Mouse (Mus musculus) kidney, postnatal 0 days (tissue): ENCODE measurements at regions not wholly inside any gene's neighbourhood (a gene's known extent, or its start where the extent isn't known, plus 50 kb on each side); places are given as distances from the start of the nearest gene placed in this dataset.

Source experiments
- ATAC-seq: fragments of 200-750 bp; cut with Nextera tagmentation; replicated peaks from 2 replicates; pipeline ENCODE4 v1.8.0; 2017; ENCODE audit warnings: low read depth, moderate number of reproducible peaks, moderate TSS enrichment, moderate library complexity; ENCODE audit not compliant: low FRiP score
- DNase-seq: peaks from one replicate; pipeline ENCODE4 v3.0.0-alpha.2; 2016; ENCODE audit warnings: low spot score
- H3K27ac ChIP-seq: fragments of 300-500 bp; sonication (generic); 2 replicates; pipeline ENCODE4 v1.5.1; 2014; ENCODE audit warnings: mild to moderate bottlenecking
- H3K27me3 ChIP-seq: fragments of 300-500 bp; sonication (generic); 2 replicates; pipeline ENCODE4 v1.6.1; 2014; ENCODE audit warnings: low read length, mixed read lengths; ENCODE audit not compliant: insufficient read depth
- H3K36me3 ChIP-seq: fragments of 300-500 bp; sonication (generic); 2 replicates; pipeline ENCODE4 v1.6.1; 2014; ENCODE audit warnings: low read length, mixed read lengths; ENCODE audit not compliant: insufficient read depth
- H3K4me1 ChIP-seq: fragments of 300-500 bp; sonication (generic); replicated peaks from 2 replicates; pipeline ENCODE4 v1.6.1; 2014; ENCODE audit warnings: antibody characterized with exemption, low read length, mixed read lengths; ENCODE audit not compliant: insufficient read depth
- H3K4me2 ChIP-seq: fragments of 300-500 bp; sonication (generic); 2 replicates; pipeline ENCODE4 v1.6.1; 2014; ENCODE audit warnings: mild to moderate bottlenecking, low read length, moderate library complexity, mixed read lengths
- H3K4me3 ChIP-seq: fragments of 300-500 bp; sonication (generic); replicated peaks from 2 replicates; pipeline ENCODE4 v1.5.1; 2014; ENCODE audit warnings: low read depth, low read length
- H3K9ac ChIP-seq: fragments of 300-500 bp; sonication (generic); 2 replicates; pipeline ENCODE4 v1.6.1; 2014; ENCODE audit warnings: low read depth, low read length
- H3K9me3 ChIP-seq: fragments of 300-500 bp; sonication (generic); replicated peaks from 2 replicates; pipeline ENCODE4 v1.6.1; 2016; ENCODE audit warnings: low read length, inconsistent platforms, mixed read lengths
- CTCF ChIP-seq: IDR thresholded peaks from 2 replicates; pipeline ENCODE4 v1.5.1; 2016; ENCODE audit warnings: antibody characterized with exemption, low read depth, mild to moderate bottlenecking, moderate library complexity
- WGBS: fragments of 180-500 bp; shearing (Covaris S2); extraction: QIAGEN DNeasy Blood & Tissue Kit; methylation state at CpG from one replicate; pipeline ENCODE4 v1.1.7; 2014; 5-methylcytosine and 5-hydroxymethylcytosine counted together

DNA sequence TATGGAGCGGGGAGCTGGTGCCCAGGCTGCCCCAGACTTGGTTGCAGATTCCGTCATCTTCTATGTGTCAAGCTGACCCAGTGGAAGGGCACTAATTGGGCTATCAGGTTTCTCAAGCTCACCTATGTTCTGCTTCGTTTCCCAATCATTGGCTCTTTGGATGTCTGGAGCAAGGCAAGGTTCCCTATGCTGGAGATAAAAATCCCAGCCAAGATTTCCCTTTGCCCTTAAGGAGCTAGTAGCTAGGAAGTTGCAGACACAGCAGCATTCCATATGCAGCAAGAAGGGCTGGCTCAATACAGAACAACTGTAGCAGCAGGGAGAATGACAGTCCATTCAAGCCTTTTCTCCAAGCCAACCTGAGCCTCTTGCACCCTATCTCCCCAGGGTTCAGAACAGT is 159.2 kb upstream of the Zfp706 start:
- H3K4me3 ChIP-seq, result no peak overlapping the region
- no peaks in the 10 kb centered on the region for H3K27me3 ChIP-seq
- H3K36me3 ChIP-seq, result no peaks in the 10 kb centered on the region
- peak overlapping the region; percentile 19 for H3K4me2 ChIP-seq
- ATAC-seq (no peak), DNase-seq (no peak)
- H3K4me1 ChIP-seq, result peaks cover 23% of the 10 kb centered on the region
- no peak overlapping the region for H3K27ac ChIP-seq
- no peaks in the 10 kb centered on the region for H3K9me3 ChIP-seq
- TF ChIP-seq CTCF, result no peak
- WGBS, result 64% methylated on average over 3 of the region's 3 CpGs
- H3K9ac ChIP-seq, result no peak overlapping the region

GRCm38 (mm10) chr15:37165887-37166507 is 158.4 kb upstream of the Zfp706 start:
- Histone ChIP-seq H3K36me3 (no peaks in the 10 kb centered on the region), H3K27ac (peak overlapping the region; percentile 6; the same call in 1 of the 2 replicates), H3K27me3 (no peaks in the 10 kb centered on the region), H3K4me3 (no peak overlapping the region), H3K4me2 (peak overlapping the region; percentile 19), H3K9ac (no peak overlapping the region), H3K4me1 (peaks cover 23% of the 10 kb centered on the region), H3K9me3 (no peaks in the 10 kb centered on the region)
- WGBS, result 15% methylated on average over 12 of the region's 12 CpGs
- ATAC-seq (peak; percentile 56), DNase-seq (peak; percentile 76)
- TF ChIP-seq CTCF, result no peak

DNA sequence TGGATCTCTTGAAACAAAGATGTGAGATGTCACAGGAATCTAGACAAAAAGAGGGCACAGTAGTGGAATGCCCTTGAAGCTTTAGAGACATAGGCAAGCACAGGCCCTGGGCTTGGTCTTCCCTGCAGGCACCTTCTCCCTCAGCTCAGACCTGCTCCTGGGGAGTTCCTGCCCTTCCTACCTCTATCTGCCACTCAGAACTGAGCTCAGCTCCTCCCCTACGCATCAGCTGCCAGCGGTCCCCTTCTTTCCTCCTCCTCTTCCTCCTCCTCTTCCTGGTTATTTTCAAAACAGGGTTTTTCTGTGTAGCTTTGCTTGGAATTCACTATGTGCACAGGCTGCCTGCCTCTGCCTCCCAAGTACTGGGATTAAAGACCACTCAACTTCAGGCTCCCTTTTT is 157.6 kb upstream of the Zfp706 start:
- H3K4me3 ChIP-seq, result no peak overlapping the region
- H3K27me3 ChIP-seq, result no peaks in the 10 kb centered on the region
- 51% methylated on average over 2 of the region's 2 CpGs for WGBS
- no peak for TF ChIP-seq CTCF
- H3K36me3 ChIP-seq, result no peaks in the 10 kb centered on the region
- H3K4me1 ChIP-seq, result peaks cover 23% of the 10 kb centered on the region
- H3K9me3 ChIP-seq, result no peaks in the 10 kb centered on the region
- H3K9ac ChIP-seq, result no peak overlapping the region
- ATAC-seq, result no peak
- peak overlapping the region; percentile 83 for H3K27ac ChIP-seq
- no peak overlapping the region for H3K4me2 ChIP-seq
- no peak for DNase-seq

- no peak overlapping the region for H3K4me3 ChIP-seq
- ATAC-seq, result peak; percentile 81
- no peak overlapping the region for H3K9ac ChIP-seq
- no peaks in the 10 kb centered on the region for H3K9me3 ChIP-seq
- no peaks in the 10 kb centered on the region for H3K27me3 ChIP-seq
- peaks cover 24% of the 10 kb centered on the region for H3K4me1 ChIP-seq
- H3K4me2 ChIP-seq, result no peak overlapping the region
- peak; percentile 46 for DNase-seq
- 25% methylated on average over 15 of the region's 15 CpGs for WGBS
- H3K36me3 ChIP-seq, result no peaks in the 10 kb centered on the region
- peak overlapping the region; percentile 83 for H3K27ac ChIP-seq
- no peak for TF ChIP-seq CTCF
Observed at GRCm38 (mm10) chr15:37164191-37165135, 156.9 kb upstream of the Zfp706 start.

DNA sequence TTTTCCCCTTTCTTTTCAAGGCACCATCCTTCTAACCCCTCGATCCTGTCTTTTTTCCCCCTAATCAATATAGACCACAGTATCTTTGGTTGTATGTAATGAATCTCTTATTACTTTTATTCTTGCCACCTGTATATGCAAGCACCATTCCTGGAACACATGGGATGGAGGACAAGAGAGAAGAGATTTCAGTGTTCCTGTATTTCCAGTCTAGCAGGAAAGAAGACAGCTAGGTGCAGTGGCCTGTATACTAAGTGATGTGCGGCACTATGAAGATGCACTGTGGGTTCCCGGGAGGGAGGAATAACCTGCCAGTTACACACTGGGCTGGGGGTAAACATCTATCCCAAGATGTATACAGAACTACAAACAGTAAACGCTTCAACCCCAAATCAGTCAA is 152.4 kb upstream of the Zfp706 start:
- no peak overlapping the region for H3K27ac ChIP-seq
- no peak overlapping the region for H3K4me2 ChIP-seq
- no peaks in the 10 kb centered on the region for H3K9me3 ChIP-seq
- peaks cover 15% of the 10 kb centered on the region; the same call in 1 of the 2 replicates for H3K4me1 ChIP-seq
- H3K27me3 ChIP-seq, result no peaks in the 10 kb centered on the region
- TF ChIP-seq CTCF, result no peak
- 70% methylated on average over 4 of the region's 4 CpGs for WGBS
- no peak overlapping the region for H3K4me3 ChIP-seq
- no peak overlapping the region for H3K9ac ChIP-seq
- no peak for DNase-seq
- ATAC-seq, result no peak
- no peaks in the 10 kb centered on the region for H3K36me3 ChIP-seq

DNA sequence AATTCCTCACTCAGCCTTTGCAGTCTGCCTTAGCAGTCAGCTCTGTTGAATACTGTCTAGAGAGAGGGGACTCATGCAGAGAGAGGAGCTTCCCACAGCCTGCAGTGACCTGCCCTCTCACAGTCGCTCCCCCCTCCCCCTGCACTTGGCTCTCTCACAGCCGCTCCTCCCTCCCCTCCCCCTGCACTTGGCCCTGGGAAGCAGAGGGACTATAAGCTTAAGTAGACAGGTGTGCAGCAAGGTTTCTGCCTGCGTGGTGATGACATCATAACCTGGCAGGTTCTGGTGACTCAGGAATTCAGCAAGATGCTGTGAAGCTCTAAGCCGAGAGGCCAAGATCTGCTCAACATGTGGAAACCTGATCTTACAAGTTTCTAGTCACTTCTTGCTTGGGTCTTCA is 151.8 kb upstream of the Zfp706 start:
- 9% methylated on average over 4 of the region's 4 CpGs for WGBS
- TF ChIP-seq CTCF, result no peak
- Histone ChIP-seq H3K4me3 (no peak overlapping the region), H3K4me1 (peaks cover 12% of the 10 kb centered on the region; the same call in 1 of the 2 replicates), H3K36me3 (no peaks in the 10 kb centered on the region), H3K27ac (peak overlapping the region; percentile 60), H3K4me2 (no peak overlapping the region), H3K9me3 (no peaks in the 10 kb centered on the region), H3K27me3 (no peaks in the 10 kb centered on the region), H3K9ac (no peak overlapping the region)
- DNase-seq (peak; percentile 56), ATAC-seq (peak; percentile 85)
